Mouse (Mus musculus) neural tube, embryonic 14.5 days (tissue): ENCODE results near the gene Gata2. TPM values are rescaled to one million over a fixed set of nuclear protein-coding genes. Genes with fewer than 3 reads are reported as not detected.

ENCODE experiments used
- polyA plus RNA-seq: library from polyadenylated mRNA; unstranded; fragments of >200 nt; fragmentation: Nextera tagmentation; extraction: Ambion mirVana; gene quantifications from 2 replicates; pipeline ENCODE4 v1.2.1, GENCODE M21; 2014

Gata2 gene
- polyA plus RNA-seq, 1 experiment from 2014 or later = 5.4 TPM

Other genes with a start within 250 kb of the Gata2 start
- 20.4 and 20.8 TPM in 2 replicates for gene H1fx, start 212.3 kb upstream of the Gata2 start, polyA plus RNA-seq
- gene Rab7, start 148.6 kb upstream of the Gata2 start, polyA plus RNA-seq = 388 and 401 TPM in 2 replicates
- gene Rpn1, start 109.4 kb upstream of the Gata2 start, polyA plus RNA-seq = 288 and 309 TPM in 2 replicates
- not detected in 2 replicates for gene Dnajb8, start 28.4 kb downstream of the Gata2 start, polyA plus RNA-seq